Mouse (Mus musculus) liver, embryonic 13.5 days (tissue): ENCODE results near the gene Pfkfb3. TPM values are rescaled to one million over a fixed set of nuclear protein-coding genes. Genes with fewer than 3 reads are reported as not detected.

Experiments
- ATAC-seq: fragments of 200-750 bp; cut with Nextera tagmentation; 2 replicates; pipeline ENCODE4 v1.8.0; 2017; ENCODE audit warnings: low read depth, mild to moderate bottlenecking, moderate number of reproducible peaks, moderate library complexity
- DNase-seq: peaks from one replicate; pipeline ENCODE4 v3.0.0; 2022
- H3K27ac ChIP-seq: fragments of 300-500 bp; sonication (generic); 2 replicates; pipeline ENCODE4 v1.5.1; 2015; ENCODE audit warnings: moderate library complexity, mild to moderate bottlenecking, inconsistent platforms
- H3K27me3 ChIP-seq: fragments of 300-500 bp; sonication (generic); 2 replicates; pipeline ENCODE4 v1.6.1; 2015; ENCODE audit warnings: mild to moderate bottlenecking, inconsistent platforms
- H3K36me3 ChIP-seq: fragments of 300-500 bp; sonication (generic); 2 replicates; pipeline ENCODE4 v1.6.1; 2015; ENCODE audit warnings: mild to moderate bottlenecking, inconsistent platforms
- H3K4me1 ChIP-seq: fragments of 300-500 bp; sonication (generic); replicated peaks from 2 replicates; pipeline ENCODE4 v1.6.1; 2015; ENCODE audit warnings: inconsistent platforms
- H3K4me2 ChIP-seq: fragments of 300-500 bp; sonication (generic); 2 replicates; pipeline ENCODE4 v1.6.1; 2015; ENCODE audit warnings: inconsistent platforms, mild to moderate bottlenecking, moderate library complexity
- H3K4me3 ChIP-seq: fragments of 300-500 bp; sonication (generic); replicated peaks from 2 replicates; pipeline ENCODE4 v1.5.1; 2015; ENCODE audit warnings: mild to moderate bottlenecking, inconsistent platforms
- H3K9ac ChIP-seq: fragments of 300-500 bp; sonication (generic); 2 replicates; pipeline ENCODE4 v1.6.1; 2015; ENCODE audit warnings: mild to moderate bottlenecking, inconsistent platforms
- H3K9me3 ChIP-seq: fragments of 300-500 bp; sonication (generic); replicated peaks from 2 replicates; pipeline ENCODE4 v1.6.1; 2016; ENCODE audit warnings: inconsistent platforms
- WGBS: fragments of 180-500 bp; shearing (Covaris S2); methylation state at CpG from one replicate; pipeline ENCODE4 v1.1.7; 2015; ENCODE audit not compliant: insufficient replicate concordance; 5-methylcytosine and 5-hydroxymethylcytosine counted together
- polyA plus RNA-seq: library from polyadenylated mRNA; unstranded; fragments of >200 nt; fragmentation: Nextera tagmentation; extraction: Ambion mirVana; gene quantifications from 2 replicates; pipeline ENCODE4 v1.2.1, GENCODE M21; 2015

Gene Pfkfb3
- polyA plus RNA-seq, 1 experiment from 2014 or later: 7.2 TPM

DNA sequence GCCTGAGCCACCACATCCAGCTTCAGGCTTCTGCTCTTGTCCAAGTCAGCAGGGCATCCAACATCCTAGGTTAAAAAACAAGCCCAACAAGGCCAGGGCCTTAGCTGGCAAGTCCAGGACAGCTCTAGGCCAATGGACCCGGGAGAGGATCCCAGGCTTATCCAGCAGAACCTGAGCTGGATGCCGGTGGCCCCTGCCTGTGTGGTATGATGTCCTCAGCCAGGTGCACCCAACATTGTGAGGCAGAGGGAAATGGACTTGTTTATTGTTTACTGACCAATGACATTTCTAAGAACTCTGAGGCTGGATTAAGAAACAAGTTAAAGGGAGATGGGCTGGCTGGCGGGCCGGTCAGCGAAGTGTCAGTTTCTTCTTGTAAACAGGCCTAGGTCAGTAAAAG, 27.8 kb downstream of the Pfkfb3 start:
- H3K36me3 ChIP-seq: no peaks in the 10 kb centered on the region
- ATAC-seq: no peak
- H3K9me3 ChIP-seq: no peaks in the 10 kb centered on the region
- H3K4me2 ChIP-seq: no peak overlapping the region
- H3K27ac ChIP-seq: no peak overlapping the region
- no peak for DNase-seq
- H3K4me3 ChIP-seq: no peak overlapping the region
- 75% methylated on average over 5 of the region's 5 CpGs for WGBS
- no peak overlapping the region for H3K9ac ChIP-seq
- no peaks in the 10 kb centered on the region for H3K27me3 ChIP-seq
- no peaks in the 10 kb centered on the region; the same call in 1 of the 2 replicates for H3K4me1 ChIP-seq

DNA sequence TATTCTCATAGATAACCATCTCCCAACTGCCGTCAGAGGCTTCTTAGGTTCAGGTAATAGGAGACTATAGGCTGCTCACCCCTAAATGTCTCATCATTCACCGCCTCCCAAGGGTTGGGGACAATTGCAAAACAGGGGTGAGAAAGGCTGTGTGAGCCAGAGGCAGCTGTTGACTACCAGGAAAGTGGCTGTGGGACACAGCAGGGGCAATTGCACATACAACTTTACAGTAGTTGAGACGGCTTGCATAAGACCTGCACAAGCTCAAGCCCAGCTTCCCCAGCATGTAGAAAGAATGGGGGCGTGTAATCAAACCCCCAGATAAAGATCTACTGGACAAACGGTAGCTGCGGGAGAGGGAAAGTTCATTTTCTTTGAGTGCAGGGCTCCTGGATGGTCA, 29.1 kb downstream of the Pfkfb3 start:
- Histone ChIP-seq H3K9ac (no peak overlapping the region), H3K4me2 (no peak overlapping the region), H3K27me3 (no peaks in the 10 kb centered on the region), H3K4me1 (peaks cover 3% of the 10 kb centered on the region; the same call in 1 of the 2 replicates), H3K4me3 (no peak overlapping the region), H3K36me3 (no peaks in the 10 kb centered on the region), H3K27ac (no peak overlapping the region), H3K9me3 (no peaks in the 10 kb centered on the region)
- WGBS: 46% methylated on average over 6 of the region's 6 CpGs
- DNase-seq (no peak), ATAC-seq (no peak)

DNA sequence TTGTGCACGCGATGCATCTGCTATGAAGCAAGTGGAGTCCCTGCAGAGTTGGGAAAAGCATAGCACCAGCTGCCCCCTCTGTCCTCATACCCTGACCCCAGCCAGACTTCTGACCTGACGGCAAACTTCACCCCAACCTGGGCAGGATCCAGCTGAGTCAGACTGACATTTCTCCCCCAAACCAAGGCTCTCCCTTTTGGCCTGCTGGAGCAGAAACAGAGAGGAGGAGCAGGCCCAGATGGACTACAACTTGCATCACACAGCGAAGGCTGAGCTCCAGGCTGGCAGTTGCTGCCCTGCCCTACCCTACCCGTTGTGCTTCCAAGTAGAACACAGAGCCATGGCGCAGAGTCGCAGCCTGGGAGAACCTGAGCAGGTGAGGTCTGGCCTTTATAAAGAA, 32.1 kb downstream of the Pfkfb3 start:
- Histone ChIP-seq H3K36me3 (no peaks in the 10 kb centered on the region), H3K27me3 (no peaks in the 10 kb centered on the region), H3K27ac (no peak overlapping the region), H3K4me2 (no peak overlapping the region), H3K4me3 (no peak overlapping the region), H3K9me3 (no peaks in the 10 kb centered on the region), H3K4me1 (peaks cover 3% of the 10 kb centered on the region; the same call in 1 of the 2 replicates), H3K9ac (no peak overlapping the region)
- no peak for DNase-seq
- ATAC-seq: no peak
- 72% methylated on average over 7 of the region's 7 CpGs for WGBS

GRCm38 (mm10) chr2:11520786-11521185, 33.1 kb downstream of the Pfkfb3 start:
- Histone ChIP-seq H3K4me1 (0 out of 2 replicates have a peak, but pooled peaks cover 3% of the 10 kb centered on the region), H3K27me3 (no peaks in the 10 kb centered on the region), H3K36me3 (no peaks in the 10 kb centered on the region), H3K27ac (no peak overlapping the region), H3K4me2 (no peak overlapping the region), H3K9ac (no peak overlapping the region), H3K9me3 (no peaks in the 10 kb centered on the region), H3K4me3 (no peak overlapping the region)
- ATAC-seq (no peak), DNase-seq (no peak)
- 63% methylated on average over 9 of the region's 9 CpGs for WGBS

- H3K36me3 ChIP-seq: no peaks in the 10 kb centered on the region
- H3K4me1 ChIP-seq: peaks cover 24% of the 10 kb centered on the region
- ATAC-seq: no peak
- H3K27ac ChIP-seq: no peak overlapping the region
- H3K4me3 ChIP-seq: no peak overlapping the region
- 23% methylated on average over 3 of the region's 3 CpGs for WGBS
- H3K9ac ChIP-seq: no peak overlapping the region
- H3K27me3 ChIP-seq: no peaks in the 10 kb centered on the region
- no peak overlapping the region for H3K4me2 ChIP-seq
- no peaks in the 10 kb centered on the region for H3K9me3 ChIP-seq
- DNase-seq: no peak
These were observed 38.0 kb downstream of the Pfkfb3 start for GRCm38 (mm10) chr2:11515828-11516227.

- Histone ChIP-seq H3K4me1 (peaks cover 24% of the 10 kb centered on the region), H3K27ac (no peak overlapping the region), H3K9me3 (no peaks in the 10 kb centered on the region), H3K4me2 (no peak overlapping the region), H3K9ac (no peak overlapping the region), H3K36me3 (no peaks in the 10 kb centered on the region), H3K4me3 (no peak overlapping the region), H3K27me3 (no peaks in the 10 kb centered on the region)
- no peak for DNase-seq
- 38% methylated on average over 18 of the region's 18 CpGs for WGBS
- peak; percentile 74 for ATAC-seq
These were observed 40.6 kb downstream of the Pfkfb3 start for GRCm38 (mm10) chr2:11513057-11513967.

DNA sequence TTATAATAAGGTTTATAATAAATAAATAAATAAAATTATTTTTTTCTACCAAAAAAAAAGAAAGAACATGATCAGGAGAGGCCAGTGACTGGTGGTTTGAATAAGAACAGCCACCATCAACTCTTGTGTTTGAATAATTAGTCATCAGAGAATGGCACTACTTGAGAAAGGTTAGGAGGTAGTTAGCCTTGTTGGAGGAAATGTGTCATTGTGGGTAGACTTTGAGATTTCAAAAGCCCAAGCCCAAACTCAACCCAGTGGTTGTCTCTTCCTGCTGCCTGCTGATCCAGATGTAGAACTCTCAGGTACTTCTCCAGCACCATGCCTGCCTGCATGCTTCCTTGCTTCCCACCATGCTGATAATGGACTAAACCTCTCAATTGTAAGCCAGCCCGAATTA, 41.8 kb downstream of the Pfkfb3 start:
- H3K9ac ChIP-seq: no peak overlapping the region
- DNase-seq (no peak), ATAC-seq (no peak)
- H3K27ac ChIP-seq: no peak overlapping the region
- no peaks in the 10 kb centered on the region for H3K36me3 ChIP-seq
- H3K9me3 ChIP-seq: no peaks in the 10 kb centered on the region
- H3K27me3 ChIP-seq: no peaks in the 10 kb centered on the region
- 67% methylated on average over 1 of the region's 1 CpGs for WGBS
- peaks cover 24% of the 10 kb centered on the region for H3K4me1 ChIP-seq
- H3K4me2 ChIP-seq: no peak overlapping the region
- no peak overlapping the region for H3K4me3 ChIP-seq

GRCm38 (mm10) chr2:11503736-11504135, 50.1 kb downstream of the Pfkfb3 start:
- no peaks in the 10 kb centered on the region for H3K9me3 ChIP-seq
- H3K4me1 ChIP-seq: peaks cover 40% of the 10 kb centered on the region
- H3K27me3 ChIP-seq: peaks cover 44% of the 10 kb centered on the region
- no peak for ATAC-seq
- 54% methylated on average over 7 of the region's 7 CpGs for WGBS
- no peak for DNase-seq
- peak overlapping the region; percentile 61; the same call in 1 of the 2 replicates for H3K4me3 ChIP-seq
- peak overlapping the region; percentile 70 for H3K4me2 ChIP-seq
- H3K36me3 ChIP-seq: no peaks in the 10 kb centered on the region
- no peak overlapping the region for H3K27ac ChIP-seq
- H3K9ac ChIP-seq: no peak overlapping the region

- ATAC-seq (no peak; the same call in 1 of the 2 replicates), DNase-seq (peak; percentile 32)
- H3K4me2 ChIP-seq: peak overlapping the region; percentile 70
- H3K9me3 ChIP-seq: no peaks in the 10 kb centered on the region
- peak overlapping the region; percentile 39 for H3K9ac ChIP-seq
- H3K36me3 ChIP-seq: no peaks in the 10 kb centered on the region
- H3K4me3 ChIP-seq: peak overlapping the region; percentile 61
- H3K4me1 ChIP-seq: peaks cover 40% of the 10 kb centered on the region
- H3K27ac ChIP-seq: no peak overlapping the region
- peaks cover 44% of the 10 kb centered on the region for H3K27me3 ChIP-seq
- 1% methylated on average over 39 of the region's 39 CpGs for WGBS
These were observed 50.9 kb downstream of the Pfkfb3 start for GRCm38 (mm10) chr2:11502901-11503431.

- DNase-seq (no peak), ATAC-seq (peak; percentile 32)
- Histone ChIP-seq H3K9me3 (no peaks in the 10 kb centered on the region), H3K4me3 (peak overlapping the region; percentile 61), H3K27ac (no peak overlapping the region), H3K4me1 (peaks cover 40% of the 10 kb centered on the region), H3K4me2 (peak overlapping the region; percentile 70), H3K36me3 (no peaks in the 10 kb centered on the region), H3K27me3 (peaks cover 44% of the 10 kb centered on the region), H3K9ac (peak overlapping the region; percentile 39; the same call in 1 of the 2 replicates)
- WGBS: 4% methylated on average over 15 of the region's 15 CpGs
These were observed 51.6 kb downstream of the Pfkfb3 start for GRCm38 (mm10) chr2:11502255-11502765.
